Mouse (Mus musculus): ENCODE measurements around the gene Ginm1.
A peak's percentile ranks its signal among the peaks of the same experiment; 100 is the strongest.
"Not testable (repeated sequence)": the region's sequence is repeated elsewhere in the genome, so short reads cannot be mapped to it uniquely, and the experiment has no call there.

Gene Ginm1

GRCm38 (mm10) chr10:7802519-7803140 lies 10.0 kb upstream of the Ginm1 start:
- DNase-seq = no peak

GRCm38 (mm10) chr10:7801258-7801657 lies 8.6 kb upstream of the Ginm1 start:
- DNase-seq = no peak

GRCm38 (mm10) chr10:7792254-7792750 lies 322 bp downstream of the Ginm1 start:
- DNase-seq = no peak

- DNase-seq = no peak
Observed at GRCm38 (mm10) chr10:7787319-7787718, 5.3 kb downstream of the Ginm1 start.

GRCm38 (mm10) chr10:7781214-7781613 lies 11.4 kb downstream of the Ginm1 start:
- DNase-seq = no peak

- DNase-seq = peak; percentile 94
Observed at GRCm38 (mm10) chr10:7780238-7781176, 12.1 kb downstream of the Ginm1 start.

GRCm38 (mm10) chr10:7779751-7780237 lies 12.8 kb downstream of the Ginm1 start:
- no peak for DNase-seq

GRCm38 (mm10) chr10:7778361-7778760 lies 14.3 kb downstream of the Ginm1 start:
- no peak for DNase-seq

- no peak for DNase-seq
Observed at GRCm38 (mm10) chr10:7775421-7775820, 17.2 kb downstream of the Ginm1 start.

GRCm38 (mm10) chr10:7772769-7773168 lies 19.9 kb downstream of the Ginm1 start:
- DNase-seq = no peak

GRCm38 (mm10) chr10:7772346-7772745 lies 20.3 kb downstream of the Ginm1 start:
- DNase-seq = no peak

GRCm38 (mm10) chr10:7757544-7757943 lies 35.1 kb downstream of the Ginm1 start:
- no peak for DNase-seq

GRCm38 (mm10) chr10:7748752-7749151 lies 43.9 kb downstream of the Ginm1 start:
- DNase-seq = no peak

GRCm38 (mm10) chr10:7745528-7745927 lies 47.1 kb downstream of the Ginm1 start:
- not testable (repeated sequence) for DNase-seq

GRCm38 (mm10) chr10:7737914-7738313 lies 54.7 kb downstream of the Ginm1 start:
- no peak for DNase-seq

GRCm38 (mm10) chr10:7737122-7737521 lies 55.5 kb downstream of the Ginm1 start:
- DNase-seq = no peak

- DNase-seq = no peak
Observed at GRCm38 (mm10) chr10:7731582-7731981, 61.0 kb downstream of the Ginm1 start.

GRCm38 (mm10) chr10:7727011-7727410 lies 65.6 kb downstream of the Ginm1 start:
- no peak for DNase-seq

- no peak for DNase-seq
Observed at GRCm38 (mm10) chr10:7726501-7726812, 66.2 kb downstream of the Ginm1 start.

GRCm38 (mm10) chr10:7725751-7726500 lies 66.7 kb downstream of the Ginm1 start, which contains the start of gene Katna1:
Katna1 (plus strand) TSS chr10:7726000.
- DNase-seq = peak; percentile 94

Measured in kidney, adult 18-20 months (tissue).